Mouse (Mus musculus) urinary bladder, adult 2 months (tissue): ENCODE results near the gene Rpe65. TPM values are rescaled to one million over a fixed set of nuclear protein-coding genes. Genes with fewer than 3 reads are reported as not detected.

Source experiments
- DNase-seq: peaks from one replicate; pipeline ENCODE4 v3.0.0; 2022; ENCODE audit warnings: low spot score
- polyA plus RNA-seq: library from polyadenylated mRNA; depleted of rRNA; stranded (reverse); fragments of >200 nt; gene quantifications from 2 replicates; pipeline ENCODE4 v1.2.3, GENCODE M21; 2012; rRNA removed

The Rpe65 gene
- 0.12 and 0.15 TPM in 2 replicates for polyA plus RNA-seq

GRCm38 (mm10) chr3:159598875-159599274 lies at the start of gene Rpe65:
Rpe65 (plus strand) TSS chr3:159599175.
- no peak for DNase-seq

- DNase-seq = no peak
Measured at GRCm38 (mm10) chr3:159550224-159550623, 48.8 kb upstream of the Rpe65 start.

- no peak for DNase-seq
Measured at GRCm38 (mm10) chr3:159614977-159615376, 16.0 kb downstream of the Rpe65 start.

GRCm38 (mm10) chr3:159621026-159621425 lies 22.1 kb downstream of the Rpe65 start:
- DNase-seq = no peak

GRCm38 (mm10) chr3:159624010-159624409 lies 25.0 kb downstream of the Rpe65 start:
- DNase-seq = no peak

GRCm38 (mm10) chr3:159660741-159661140 lies 61.8 kb downstream of the Rpe65 start:
- no peak for DNase-seq

- DNase-seq = no peak
Measured at GRCm38 (mm10) chr3:159663333-159663732, 64.4 kb downstream of the Rpe65 start.

Other genes with a start within 250 kb of the Rpe65 start
- gene Depdc1a, start 103.7 kb upstream of the Rpe65 start, polyA plus RNA-seq = 0.74 and 0.78 TPM in 2 replicates
- 129 and 132 TPM in 2 replicates for gene Wls, start 240.5 kb downstream of the Rpe65 start, polyA plus RNA-seq